ENCODE assay signal across 14 mouse cellular contexts in genomic region chr13:56181424-56181823, GRCm38 (mm10). TPM values are rescaled to one million over a fixed set of nuclear protein-coding genes. Genes with fewer than 3 reads are reported as not detected.
DNase-seq lines count a peak whose midpoint lies in the region; ATAC-seq and TF ChIP-seq lines count a peak whose summit lies in the region.
"Had no signal": no experiment of that assay in that cellular context is flagged by ENCODE, and none has a peak within 500 bp of the region (broad histone marks: within the 10 kb centered on the region; RNA-seq: fewer than 3 reads in every experiment).

No protein-coding gene starts in this region.

- H3K4me1 ChIP-seq in kidney, embryonic 14.5 days (ENCODE audit: control insufficient read depth, insufficient read depth, low read length) = no peaks in the 10 kb centered on the region
- H3K4me1 ChIP-seq in spleen, adult 2 months (ENCODE audit: control insufficient read depth, insufficient read depth, insufficient read length) = peaks cover 6% of the 10 kb centered on the region; the same call in 1 of the 2 replicates
- H3K4me1 ChIP-seq in limb, embryonic 11.5 days (ENCODE audit: control insufficient read depth, insufficient read depth, low read length) = peaks cover under 1% of the 10 kb centered on the region; the same call in 1 of the 2 replicates
- H3K4me1 ChIP-seq: forebrain, embryonic 10.5 days; midbrain, embryonic 13.5 days; neural tube, embryonic 13.5 days had no signal

- TF ChIP-seq CTCF in spleen, adult 2 months (IDR thresholded peaks at IDR 0.05; ENCODE audit: extremely low read depth, insufficient read depth, insufficient read length, insufficient replicate concordance) = no peak

- 75% methylated on average over 8 of the region's 8 CpGs for WGBS in kidney, embryonic 14.5 days
- WGBS in spleen, adult 2 months = 19% methylated on average over 8 of the region's 8 CpGs
- 81% methylated on average over 8 of the region's 8 CpGs for WGBS in limb, embryonic 11.5 days

- no peaks in the 10 kb centered on the region for H3K36me3 ChIP-seq in kidney, embryonic 14.5 days (ENCODE audit: control insufficient read depth, insufficient read depth, low read length)
- no peaks in the 10 kb centered on the region for H3K36me3 ChIP-seq in spleen, adult 2 months (ENCODE audit: control insufficient read depth, insufficient read depth, low read length)
- H3K36me3 ChIP-seq in limb, embryonic 11.5 days (ENCODE audit: control insufficient read depth, insufficient read depth, low read length) = no peaks in the 10 kb centered on the region
- H3K36me3 ChIP-seq in splenic B cell, adult 2 months (ENCODE audit: control insufficient read depth, insufficient read depth, low read length, poor library complexity, severe bottlenecking) = no peaks in the 10 kb centered on the region
- H3K36me3 ChIP-seq: forebrain, embryonic 10.5 days; limb, embryonic 15.5 days; midbrain, embryonic 13.5 days; neural tube, embryonic 13.5 days had no signal

- no peaks in the 10 kb centered on the region for H3K9me3 ChIP-seq in kidney, embryonic 14.5 days (ENCODE audit: control insufficient read depth, low read length)
- no peaks in the 10 kb centered on the region for H3K9me3 ChIP-seq in limb, embryonic 11.5 days (ENCODE audit: control insufficient read depth, low read length)
- H3K9me3 ChIP-seq: forebrain, embryonic 10.5 days; limb, embryonic 15.5 days; midbrain, embryonic 13.5 days; neural tube, embryonic 13.5 days had no signal

- H3K27me3 ChIP-seq in kidney, embryonic 14.5 days (ENCODE audit: control insufficient read depth, insufficient read depth, low read length) = no peaks in the 10 kb centered on the region
- H3K27me3 ChIP-seq in spleen, adult 2 months (ENCODE audit: control insufficient read depth, insufficient read depth, low read length) = no peaks in the 10 kb centered on the region
- H3K27me3 ChIP-seq in limb, embryonic 11.5 days (ENCODE audit: control insufficient read depth, insufficient read depth, low read length) = no peaks in the 10 kb centered on the region
- no peaks in the 10 kb centered on the region for H3K27me3 ChIP-seq in splenic B cell, adult 2 months (ENCODE audit: control insufficient read depth, insufficient read depth, low read length, poor library complexity, severe bottlenecking)
- H3K27me3 ChIP-seq: limb, embryonic 15.5 days; neural tube, embryonic 13.5 days had no signal

- no peak overlapping the region for H3K4me3 ChIP-seq in kidney, embryonic 14.5 days (ENCODE audit: low read length)
- H3K4me3 ChIP-seq in spleen, adult 2 months (ENCODE audit: extremely low read depth, insufficient read depth, insufficient read length) = no peak overlapping the region
- no peak overlapping the region for H3K4me3 ChIP-seq in limb, embryonic 11.5 days (ENCODE audit: low read depth, low read length)
- H3K4me3 ChIP-seq: forebrain, embryonic 10.5 days; limb, embryonic 15.5 days; midbrain, embryonic 13.5 days; neural tube, embryonic 13.5 days had no signal

- no peak overlapping the region for H3K9ac ChIP-seq in kidney, embryonic 14.5 days (ENCODE audit: low read depth, low read length)
- peak overlapping the region; percentile 38; the same call in 1 of the 2 replicates for H3K9ac ChIP-seq in limb, embryonic 11.5 days (ENCODE audit: low read length)
- H3K9ac ChIP-seq: limb, embryonic 15.5 days; midbrain, embryonic 13.5 days; neural tube, embryonic 13.5 days had no signal

- no peak overlapping the region for H3K4me2 ChIP-seq in kidney, embryonic 14.5 days (replicated peaks; ENCODE audit: low read depth, low read length)
- no peak overlapping the region for H3K4me2 ChIP-seq in limb, embryonic 11.5 days (ENCODE audit: low read depth, severe bottlenecking)
- H3K4me2 ChIP-seq: limb, embryonic 15.5 days; midbrain, embryonic 13.5 days; neural tube, embryonic 13.5 days had no signal

- DNase-seq in kidney, adult 8-10 months = peak; percentile 8
- DNase-seq in spleen, adult 2 months (ENCODE audit: low read depth in 1 of 2, low spot score in 2 of 2) = no peak
- no peak for DNase-seq in spleen, adult 18-20 months
- no peak for DNase-seq in limb, embryonic 11.5 days (ENCODE audit: low spot score)
- peak; percentile 35 for DNase-seq in splenic B cell, adult 2 months (ENCODE audit: low read depth, low spot score)
- no peak for DNase-seq in embryo, embryonic 11 days
- DNase-seq: adrenal gland, postnatal 25 days; cerebellum, adult 2 months had no signal

- H3K27ac ChIP-seq in kidney, embryonic 14.5 days (ENCODE audit: low read depth, low read length) = no peak overlapping the region
- H3K27ac ChIP-seq in spleen, adult 2 months (ENCODE audit: insufficient read depth, low read length) = peak overlapping the region; percentile 55
- H3K27ac ChIP-seq in limb, embryonic 11.5 days (replicated peaks; ENCODE audit: low read depth, low read length) = no peak overlapping the region
- H3K27ac ChIP-seq: forebrain, embryonic 10.5 days; limb, embryonic 15.5 days; midbrain, embryonic 13.5 days; neural tube, embryonic 13.5 days had no signal

- no peak for ATAC-seq in kidney, embryonic 14.5 days (ENCODE audit: low FRiP score, low TSS enrichment)
- ATAC-seq in limb, embryonic 11.5 days (ENCODE audit: insufficient number of reproducible peaks, low FRiP score, low TSS enrichment, low read depth) = no peak
- ATAC-seq: intestine, postnatal 0 days; midbrain, embryonic 13.5 days had no signal

- TF ChIP-seq POLR2A in spleen, adult 2 months (IDR thresholded peaks at IDR 0.05; ENCODE audit: low read depth, low read length) = no peak

RNA-seq across cellular contexts. Expression of gene Tifab, which starts 2.7 kb away (rescaled TPM):
- polyA plus RNA-seq in kidney, embryonic 14.5 days (2014; fragmentation: Nextera tagmentation; extraction: Ambion mirVana) = 0.66 and 1.0 TPM in 2 replicates
- 20.8 and 26.8 TPM in 2 replicates for polyA plus RNA-seq in spleen, adult 2 months (2012; rRNA removed)
- polyA plus RNA-seq in limb, embryonic 11.5 days (2014; fragmentation: Nextera tagmentation; extraction: Ambion mirVana) = 0.27 and 0.52 TPM in 2 replicates

RNA-seq across cellular contexts. Expression of gene H2afy, which starts 45.3 kb away (rescaled TPM):
- 440 and 481 TPM in 2 replicates for polyA plus RNA-seq in kidney, embryonic 14.5 days (2014; fragmentation: Nextera tagmentation; extraction: Ambion mirVana)
- polyA plus RNA-seq in spleen, adult 2 months (2012; rRNA removed) = 125 and 150 TPM in 2 replicates
- polyA plus RNA-seq in limb, embryonic 11.5 days (2014; fragmentation: Nextera tagmentation; extraction: Ambion mirVana) = 726 and 743 TPM in 2 replicates

Comparison
In these comparisons a context has a peak if more than half of its experiments do, and no peak if none do; other contexts are left out.
1. DNase-seq: peak in kidney, adult 8-10 months (2 of 2) and splenic B cell, adult 2 months (single experiment); none in spleen, adult 2 months (0 of 2), spleen, adult 18-20 months (0 of 2), limb, embryonic 11.5 days (single experiment) and embryo, embryonic 11 days (single experiment).
2. RNA of gene Tifab, which starts 2.7 kb away (polyA plus RNA-seq): 20.8 to 26.8 TPM in spleen, adult 2 months; 0.66 to 1.0 TPM in kidney, embryonic 14.5 days and 0.27 to 0.52 TPM in limb, embryonic 11.5 days; every median in the first group is over 10 times any median in the second.